Mouse (Mus musculus) kidney, adult 2 months (tissue): ENCODE measurements around the gene Cygb.

Experiments
- CTCF ChIP-seq: fragments of 200-500 bp; conservative IDR thresholded peaks from 2 replicates; pipeline ENCODE4 v1.5.1; 2011; ENCODE audit warnings: low read depth, mild to moderate bottlenecking, control low read depth, low read length, moderate library complexity, mixed read lengths; ENCODE audit not compliant: insufficient read depth, insufficient read length
- POLR2A ChIP-seq: fragments of 200-500 bp; IDR thresholded peaks from one replicate; pipeline ENCODE4 v1.6.1; 2011; ENCODE audit warnings: low read depth, low read length, control low read depth

DNA sequence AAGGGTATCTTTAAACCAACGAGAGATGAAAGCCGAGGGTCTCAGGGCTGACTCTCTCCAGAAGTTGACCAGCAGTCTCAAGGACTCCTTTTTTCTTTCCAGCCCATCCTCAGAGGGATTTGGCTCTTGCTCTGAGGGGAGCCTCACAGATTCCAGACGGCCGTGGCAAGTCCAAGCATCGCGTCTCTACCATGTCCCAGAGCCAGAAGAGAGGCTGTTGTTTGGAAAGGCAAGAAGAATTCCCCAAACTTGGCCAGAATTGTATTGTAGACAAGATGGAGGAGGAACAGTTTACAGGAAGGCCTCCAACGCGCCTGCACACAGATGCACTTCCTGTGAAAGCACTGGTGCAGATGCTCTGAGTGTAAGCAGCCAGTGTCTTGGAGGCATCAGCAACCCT is 13.8 kb upstream of the Cygb start:
- TF ChIP-seq CTCF = no peak
- no peak for TF ChIP-seq POLR2A
